Mouse (Mus musculus) monocyte, adult 2 months (primary cell): Measurements from ENCODE around the gene Upf2.
"Not testable (repeated sequence)": the region's sequence is repeated elsewhere in the genome, so short reads cannot be mapped to it uniquely, and the experiment has no call there.

Source experiments
- DNase-seq, 2 experiments: peaks; one replicate each; pipeline ENCODE4 v3.0.0; 2022; ENCODE audit warnings: low spot score in 2 of 2, low read depth in 1 of 2

Gene Upf2

GRCm38 (mm10) chr2:6067341-6067740 is 116.1 kb downstream of the Upf2 start:
- DNase-seq: no peak

- no peak for DNase-seq
Observed at GRCm38 (mm10) chr2:6070925-6071324, 119.7 kb downstream of the Upf2 start.

- no peak for DNase-seq
Observed at GRCm38 (mm10) chr2:6071598-6072440, 120.5 kb downstream of the Upf2 start.

GRCm38 (mm10) chr2:6072685-6073260 is 121.5 kb downstream of the Upf2 start:
- DNase-seq: no peak

GRCm38 (mm10) chr2:6074891-6075529 is 123.7 kb downstream of the Upf2 start:
- DNase-seq: no peak

- no peak for DNase-seq
Observed at GRCm38 (mm10) chr2:6075530-6075896, 124.2 kb downstream of the Upf2 start.

- no peak for DNase-seq
Observed at GRCm38 (mm10) chr2:6080037-6080436, 128.8 kb downstream of the Upf2 start.

GRCm38 (mm10) chr2:6081108-6081507 is 129.8 kb downstream of the Upf2 start:
- no peak for DNase-seq

GRCm38 (mm10) chr2:6082615-6083014 is 131.3 kb downstream of the Upf2 start:
- no peak for DNase-seq

GRCm38 (mm10) chr2:6083696-6084095 is 132.4 kb downstream of the Upf2 start:
- DNase-seq: no peak

- no peak for DNase-seq
Observed at GRCm38 (mm10) chr2:6085622-6086530, 134.6 kb downstream of the Upf2 start.

GRCm38 (mm10) chr2:6087151-6087550 is 135.9 kb downstream of the Upf2 start:
- DNase-seq: no peak

GRCm38 (mm10) chr2:6089941-6090340 is 138.7 kb downstream of the Upf2 start:
- DNase-seq: not testable (repeated sequence)

GRCm38 (mm10) chr2:6097113-6097716 is 145.9 kb downstream of the Upf2 start:
- DNase-seq: no peak

- DNase-seq: no peak
Observed at GRCm38 (mm10) chr2:6098924-6099323, 147.7 kb downstream of the Upf2 start.

- no peak for DNase-seq
Observed at GRCm38 (mm10) chr2:6099443-6099842, 148.2 kb downstream of the Upf2 start.

GRCm38 (mm10) chr2:6100027-6100749 is 148.9 kb downstream of the Upf2 start:
- DNase-seq: no peak

GRCm38 (mm10) chr2:6100755-6101154 is 149.5 kb downstream of the Upf2 start:
- DNase-seq: no peak

- DNase-seq: no peak
Observed at GRCm38 (mm10) chr2:6105437-6105836, 154.2 kb downstream of the Upf2 start.
